Mouse (Mus musculus): Measurements from ENCODE around the gene Mrvi1. TPM values are rescaled to one million over a fixed set of nuclear protein-coding genes. Genes with fewer than 3 reads are reported as not detected.

The Mrvi1 gene
- total RNA-seq, 1 experiment: 0.27 TPM

- Histone ChIP-seq H3K9ac (ENCODE audit: insufficient read depth, low read depth, low read length, poor library complexity, severe bottlenecking) (no peak overlapping the region), H3K4me3 (ENCODE audit: insufficient read depth in 1 of 2, low read depth in 1 of 2, low read length in 2 of 2, poor library complexity in 1 of 2, severe bottlenecking in 1 of 2) (no peak overlapping the region), H3K36me3 (ENCODE audit: control insufficient read depth, insufficient read depth, low read length, poor library complexity, severe bottlenecking) (no peaks in the 10 kb centered on the region), H3K9me3 (ENCODE audit: control insufficient read depth, insufficient read depth, low read depth, low read length) (no peaks in the 10 kb centered on the region), H3K27ac (ENCODE audit: insufficient read depth, low read depth, low read length, poor library complexity, severe bottlenecking) (no peak overlapping the region), H3K4me1 (ENCODE audit: control insufficient read depth in 2 of 2, insufficient read depth in 2 of 2, low read length in 2 of 2, poor library complexity in 1 of 2) (no peaks in the 10 kb centered on the region; a peak in 1 of 4 replicates)
- in situ Hi-C loops (cut with MboI; ENCODE audit: low sequenced_read_pairs in 2 of 2, unreplicated experiment in 2 of 2): no loop called here
- DNase-seq (ENCODE audit: low read depth, low spot score): no peak
- no peak for TF ChIP-seq ZNF384 (IDR thresholded peaks at IDR 0.05; ENCODE audit: low read depth, low read length)
- no peak for TF ChIP-seq HCFC1 (IDR thresholded peaks at IDR 0.05; ENCODE audit: borderline replicate concordance, insufficient read depth, low read length)
- TF ChIP-seq ZC3H11A (IDR thresholded peaks at IDR 0.05; ENCODE audit: borderline replicate concordance, low read depth, low read length): no peak
- TF ChIP-seq CHD2 (IDR thresholded peaks at IDR 0.05; ENCODE audit: low read depth, low read length): no peak
- TF ChIP-seq MAFK (IDR thresholded peaks at IDR 0.05; ENCODE audit: insufficient read depth, low read depth, low read length): no peak
These were observed 28.0 kb downstream of the Mrvi1 start for GRCm38 (mm10) chr7:110954072-110954858.

GRCm38 (mm10) chr7:110953210-110953609 is 29.1 kb downstream of the Mrvi1 start:
- no peak for DNase-seq (ENCODE audit: low read depth, low spot score)
- TF ChIP-seq HCFC1 (IDR thresholded peaks at IDR 0.05; ENCODE audit: borderline replicate concordance, insufficient read depth, low read length): no peak
- Histone ChIP-seq H3K9ac (ENCODE audit: insufficient read depth, low read depth, low read length, poor library complexity, severe bottlenecking) (no peak overlapping the region), H3K9me3 (ENCODE audit: control insufficient read depth, insufficient read depth, low read depth, low read length) (no peaks in the 10 kb centered on the region), H3K4me1 (ENCODE audit: control insufficient read depth in 2 of 2, insufficient read depth in 2 of 2, low read length in 2 of 2, poor library complexity in 1 of 2) (no peaks in the 10 kb centered on the region; a peak in 1 of 4 replicates), H3K4me3 (ENCODE audit: insufficient read depth in 1 of 2, low read depth in 1 of 2, low read length in 2 of 2, poor library complexity in 1 of 2, severe bottlenecking in 1 of 2) (no peak overlapping the region), H3K27ac (ENCODE audit: insufficient read depth, low read depth, low read length, poor library complexity, severe bottlenecking) (no peak overlapping the region), H3K36me3 (ENCODE audit: control insufficient read depth, insufficient read depth, low read length, poor library complexity, severe bottlenecking) (no peaks in the 10 kb centered on the region)
- in situ Hi-C loops (cut with MboI; ENCODE audit: low sequenced_read_pairs in 2 of 2, unreplicated experiment in 2 of 2): no loop called here

GRCm38 (mm10) chr7:110950621-110950925 is 31.7 kb downstream of the Mrvi1 start:
- H3K9me3 ChIP-seq (ENCODE audit: control insufficient read depth, insufficient read depth, low read depth, low read length): no peaks in the 10 kb centered on the region
- no peak overlapping the region for H3K27ac ChIP-seq (ENCODE audit: insufficient read depth, low read depth, low read length, poor library complexity, severe bottlenecking)

GRCm38 (mm10) chr7:110949785-110950620 is 32.3 kb downstream of the Mrvi1 start:
- no peaks in the 10 kb centered on the region; a peak in 1 of 4 replicates for H3K4me1 ChIP-seq (ENCODE audit: control insufficient read depth in 2 of 2, insufficient read depth in 2 of 2, low read length in 2 of 2, poor library complexity in 1 of 2)
- DNase-seq (ENCODE audit: low read depth, low spot score): no peak
- no peaks in the 10 kb centered on the region for H3K9me3 ChIP-seq (ENCODE audit: control insufficient read depth, insufficient read depth, low read depth, low read length)
- no peak for TF ChIP-seq MAFK (IDR thresholded peaks at IDR 0.05; ENCODE audit: insufficient read depth, low read depth, low read length)
- no peak for TF ChIP-seq CHD2 (IDR thresholded peaks at IDR 0.05; ENCODE audit: low read depth, low read length)
- no peak for TF ChIP-seq ZNF384 (IDR thresholded peaks at IDR 0.05; ENCODE audit: low read depth, low read length)
- no peak for TF ChIP-seq HCFC1 (IDR thresholded peaks at IDR 0.05; ENCODE audit: borderline replicate concordance, insufficient read depth, low read length)
- no peak for TF ChIP-seq ZC3H11A (IDR thresholded peaks at IDR 0.05; ENCODE audit: borderline replicate concordance, low read depth, low read length)
- H3K27ac ChIP-seq (ENCODE audit: insufficient read depth, low read depth, low read length, poor library complexity, severe bottlenecking): no peak overlapping the region
- no peak overlapping the region for H3K4me3 ChIP-seq (ENCODE audit: insufficient read depth in 1 of 2, low read depth in 1 of 2, low read length in 2 of 2, poor library complexity in 1 of 2, severe bottlenecking in 1 of 2)
- in situ Hi-C loops (cut with MboI; ENCODE audit: low sequenced_read_pairs in 2 of 2, unreplicated experiment in 2 of 2): no loop called here
- H3K9ac ChIP-seq (ENCODE audit: insufficient read depth, low read depth, low read length, poor library complexity, severe bottlenecking): no peak overlapping the region
- H3K36me3 ChIP-seq (ENCODE audit: control insufficient read depth, insufficient read depth, low read length, poor library complexity, severe bottlenecking): no peaks in the 10 kb centered on the region

More at GRCm38 (mm10) chr7:110950621-110950925, 31.7 kb downstream of the Mrvi1 start:
- Histone ChIP-seq H3K9ac (ENCODE audit: insufficient read depth, low read depth, low read length, poor library complexity, severe bottlenecking) (no peak overlapping the region), H3K4me1 (ENCODE audit: control insufficient read depth in 2 of 2, insufficient read depth in 2 of 2, low read length in 2 of 2, poor library complexity in 1 of 2) (no peaks in the 10 kb centered on the region; a peak in 1 of 4 replicates), H3K36me3 (ENCODE audit: control insufficient read depth, insufficient read depth, low read length, poor library complexity, severe bottlenecking) (no peaks in the 10 kb centered on the region), H3K4me3 (ENCODE audit: insufficient read depth in 1 of 2, low read depth in 1 of 2, low read length in 2 of 2, poor library complexity in 1 of 2, severe bottlenecking in 1 of 2) (no peak overlapping the region)
- TF ChIP-seq ZC3H11A (IDR thresholded peaks at IDR 0.05; ENCODE audit: borderline replicate concordance, low read depth, low read length) (no peak), ZNF384 (IDR thresholded peaks at IDR 0.05; ENCODE audit: low read depth, low read length) (no peak), CHD2 (IDR thresholded peaks at IDR 0.05; ENCODE audit: low read depth, low read length) (no peak), MAFK (IDR thresholded peaks at IDR 0.05; ENCODE audit: insufficient read depth, low read depth, low read length) (no peak), HCFC1 (IDR thresholded peaks at IDR 0.05; ENCODE audit: borderline replicate concordance, insufficient read depth, low read length) (no peak)
- DNase-seq (ENCODE audit: low read depth, low spot score): no peak
- in situ Hi-C loops (cut with MboI; ENCODE audit: low sequenced_read_pairs in 2 of 2, unreplicated experiment in 2 of 2): no loop called here
